Mouse (Mus musculus): ENCODE results near the gene Gm8122.
"Not testable (repeated sequence)": the region's sequence is repeated elsewhere in the genome, so short reads cannot be mapped to it uniquely, and the experiment has no call there.

The Gm8122 gene

GRCm38 (mm10) chr14:43235204-43235603, at the start of gene Gm8122:
Gm8122 (minus strand) TSS chr14:43235304.
- not testable (repeated sequence) for DNase-seq (ENCODE audit: low read depth in 1 of 2, low spot score in 2 of 2)

DNA sequence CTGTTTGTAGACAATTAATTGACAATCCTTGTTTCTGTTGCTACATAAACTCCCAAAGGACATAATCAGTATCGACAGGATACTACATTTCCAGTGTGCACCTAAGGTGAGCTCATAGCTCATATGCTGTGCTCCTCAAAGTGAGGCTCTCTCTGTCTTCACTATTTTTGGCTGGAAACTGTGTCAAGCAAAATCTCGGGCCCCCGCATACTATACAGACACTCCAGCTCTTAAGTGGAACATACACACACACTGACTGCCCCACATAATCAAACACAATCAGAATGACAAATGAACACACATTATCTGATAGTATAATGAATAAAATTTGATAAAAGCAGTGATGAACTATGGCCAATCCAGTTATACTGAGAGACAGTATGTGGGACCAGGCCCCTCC, 43.6 kb upstream of the Gm8122 start:
- DNase-seq (ENCODE audit: low read depth in 1 of 2, low spot score in 2 of 2): not testable (repeated sequence)

DNA sequence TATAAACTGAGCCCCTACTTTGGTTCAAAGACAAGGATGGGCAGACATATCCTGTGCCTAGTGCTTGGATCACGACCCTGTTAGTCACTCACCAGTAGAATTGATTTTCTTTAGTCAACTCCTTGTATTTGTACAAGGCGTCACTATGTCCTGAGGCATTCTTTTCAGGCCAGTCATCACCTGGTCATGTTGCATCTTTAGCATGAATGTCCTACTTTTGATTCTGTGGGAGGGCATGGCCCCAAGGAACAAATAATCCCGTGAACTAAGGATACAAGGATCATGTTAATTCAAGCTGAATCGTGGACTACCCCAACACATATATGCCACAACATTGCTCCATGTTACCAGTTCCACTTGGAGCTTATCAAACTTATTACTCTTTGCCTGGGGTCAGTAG, 43.0 kb upstream of the Gm8122 start:
- not testable (repeated sequence) for DNase-seq (ENCODE audit: low read depth in 1 of 2, low spot score in 2 of 2)

- not testable (repeated sequence) for DNase-seq (ENCODE audit: low read depth in 1 of 2, low spot score in 2 of 2)
These were observed 42.4 kb upstream of the Gm8122 start for GRCm38 (mm10) chr14:43277468-43277867.

GRCm38 (mm10) chr14:43275752-43276151, 40.6 kb upstream of the Gm8122 start:
- DNase-seq (ENCODE audit: low read depth in 1 of 2, low spot score in 2 of 2): not testable (repeated sequence)

GRCm38 (mm10) chr14:43274986-43275511, 39.9 kb upstream of the Gm8122 start, which contains the start of gene Gm9732:
Gm9732 (plus strand) TSS chr14:43275036.
- DNase-seq (ENCODE audit: low read depth in 1 of 2, low spot score in 2 of 2): not testable (repeated sequence)

GRCm38 (mm10) chr14:43273161-43273560, 38.1 kb upstream of the Gm8122 start:
- DNase-seq (ENCODE audit: low read depth in 1 of 2, low spot score in 2 of 2): not testable (repeated sequence)

- not testable (repeated sequence) for DNase-seq (ENCODE audit: low read depth in 1 of 2, low spot score in 2 of 2)
These were observed 34.1 kb upstream of the Gm8122 start for GRCm38 (mm10) chr14:43269211-43269610.

GRCm38 (mm10) chr14:43268521-43269084, 33.5 kb upstream of the Gm8122 start:
- not testable (repeated sequence) for DNase-seq (ENCODE audit: low read depth in 1 of 2, low spot score in 2 of 2)

- not testable (repeated sequence) for DNase-seq (ENCODE audit: low read depth in 1 of 2, low spot score in 2 of 2)
These were observed 28.3 kb upstream of the Gm8122 start for GRCm38 (mm10) chr14:43263421-43263820.

GRCm38 (mm10) chr14:43258349-43258748, 23.2 kb upstream of the Gm8122 start, which contains the start of gene Gm8126:
Gm8126 (plus strand) TSS chr14:43258649.
- DNase-seq (ENCODE audit: low read depth in 1 of 2, low spot score in 2 of 2): not testable (repeated sequence)

DNA sequence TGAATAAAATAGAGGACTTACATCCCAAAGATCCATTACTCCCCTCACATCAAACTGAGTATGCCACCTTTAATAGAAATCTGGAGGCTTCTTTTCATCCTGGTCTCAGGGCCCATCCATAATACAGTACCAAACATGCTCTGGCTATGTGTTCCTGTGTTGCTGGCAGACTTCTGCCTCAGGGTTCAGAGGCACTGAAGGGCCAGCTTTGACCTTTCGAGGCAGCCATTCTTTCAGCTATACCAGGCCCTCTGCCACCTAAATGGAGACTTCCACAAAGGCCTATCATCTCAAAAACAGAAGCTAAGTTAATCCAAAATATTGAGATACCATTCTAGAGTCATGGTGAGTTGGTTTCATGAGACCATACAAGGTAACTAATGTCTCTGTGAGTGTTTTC, 21.4 kb upstream of the Gm8122 start:
- not testable (repeated sequence) for DNase-seq (ENCODE audit: low read depth in 1 of 2, low spot score in 2 of 2)

DNA sequence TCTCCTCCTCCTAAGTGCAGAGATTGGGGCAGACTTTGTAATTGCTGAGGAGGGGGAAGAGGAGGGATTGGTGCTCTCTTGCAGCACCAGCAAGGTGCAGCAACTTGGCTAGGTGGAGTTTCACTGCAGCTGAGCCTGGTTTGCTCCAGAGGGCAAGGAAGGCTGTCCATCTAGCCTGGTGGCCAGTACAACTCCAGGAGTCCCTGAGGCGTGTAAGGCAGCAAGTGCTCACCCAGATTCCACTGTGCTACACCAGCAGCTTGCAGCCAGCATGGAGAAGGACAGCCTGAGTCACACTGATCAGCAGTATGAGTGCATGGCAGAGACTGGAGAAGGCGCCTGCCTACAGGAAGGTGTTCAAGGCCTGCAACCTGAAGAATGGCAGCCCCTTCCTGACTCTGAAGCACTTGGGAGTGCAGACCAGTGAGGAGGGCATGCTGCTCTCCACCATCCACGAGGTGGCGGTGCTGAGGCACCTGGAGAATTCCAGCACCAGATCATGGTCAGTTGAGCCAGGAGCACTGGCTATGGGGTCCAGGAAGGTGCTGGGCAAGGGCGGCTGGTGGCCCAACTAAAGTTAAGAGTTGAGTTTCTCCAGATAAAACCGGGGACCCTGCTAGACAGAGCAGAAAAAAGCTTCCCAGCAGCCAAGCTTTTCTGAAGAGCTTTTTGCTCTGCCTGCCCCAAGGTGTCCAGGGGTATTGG, 15.6 kb upstream of the Gm8122 start:
- not testable (repeated sequence) for DNase-seq (ENCODE audit: low read depth in 1 of 2, low spot score in 2 of 2)

DNA sequence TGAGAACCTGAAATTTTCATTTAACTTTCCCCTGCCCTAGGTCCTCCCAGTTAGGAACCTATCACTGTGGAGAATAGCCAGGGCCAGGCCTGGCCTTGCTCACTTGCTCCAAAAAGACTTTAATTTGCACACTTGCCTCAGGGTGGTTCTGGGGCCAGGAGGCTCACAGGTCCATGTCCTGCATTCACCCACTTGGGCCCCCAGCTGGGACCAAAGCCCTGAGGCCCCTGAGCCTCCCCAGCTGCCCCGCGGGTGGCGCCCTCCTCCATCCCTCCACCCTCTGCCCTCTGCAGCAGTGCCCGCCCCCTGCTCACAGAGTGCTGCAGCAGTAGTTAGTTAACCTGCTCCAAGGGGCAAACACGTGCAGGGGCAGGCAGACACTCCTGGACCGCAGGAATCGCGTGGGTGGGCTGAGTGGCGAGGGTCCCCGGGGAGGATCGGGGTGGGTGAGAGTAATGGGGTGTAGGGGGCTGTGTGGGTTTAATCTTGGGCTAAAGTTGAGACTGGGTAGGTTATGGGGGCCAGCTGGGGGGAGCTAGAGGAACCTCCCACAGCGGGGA, 14.6 kb upstream of the Gm8122 start:
- DNase-seq (ENCODE audit: low read depth in 1 of 2, low spot score in 2 of 2): not testable (repeated sequence)

DNA sequence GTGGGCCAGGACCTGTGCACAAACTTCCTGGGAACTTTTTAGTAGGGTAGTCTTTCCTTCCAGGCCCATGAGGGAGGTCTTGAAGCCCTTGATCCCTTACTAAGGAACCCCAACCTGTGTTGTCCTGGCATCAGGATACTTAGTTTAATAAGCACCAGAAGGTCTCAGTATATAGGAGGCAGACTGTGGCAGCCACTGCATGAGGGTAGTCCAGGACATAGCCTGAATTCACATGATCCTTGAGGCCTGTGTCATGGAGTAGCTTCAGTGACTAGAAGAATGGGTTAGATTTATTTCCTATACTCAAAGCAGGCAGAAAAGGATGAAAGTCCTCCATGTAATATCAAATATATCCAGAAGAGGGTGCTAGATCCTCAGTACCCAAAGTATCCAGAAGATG, 2.7 kb upstream of the Gm8122 start:
- not testable (repeated sequence) for DNase-seq (ENCODE audit: low read depth in 1 of 2, low spot score in 2 of 2)

Measured in monocyte, adult 2 months (primary cell).